Mouse (Mus musculus) CH12.LX (cell line): Measurements from ENCODE around the gene Baiap2l2. TPM values are rescaled to one million over a fixed set of nuclear protein-coding genes. Genes with fewer than 3 reads are reported as not detected.

Source experiments
- DNase-seq: peaks from one replicate; pipeline ENCODE4 v3.0.0-alpha.2; 2013; ENCODE audit errors: extremely low read depth
- H3K27ac ChIP-seq: 2 replicates; pipeline ENCODE4 v1.5.1; 2012; ENCODE audit warnings: low read depth, mild to moderate bottlenecking, control low read depth, moderate library complexity; ENCODE audit not compliant: insufficient read depth
- H3K27me3 ChIP-seq: replicated peaks from 2 replicates; pipeline ENCODE3; 2012; ENCODE audit warnings: inconsistent platforms
- H3K36me3 ChIP-seq, 2 experiments: replicated peaks in 1 of 2; 2 replicates each; pipeline versions ENCODE3 to v1.6.1; 2012; ENCODE audit warnings: inconsistent platforms in 1 of 2, low read length in 1 of 2, mild to moderate bottlenecking in 1 of 2, mixed read lengths in 1 of 2, moderate library complexity in 1 of 2; ENCODE audit not compliant: control insufficient read depth in 1 of 2, insufficient read depth in 1 of 2
- H3K4me1 ChIP-seq, 2 experiments: 2 replicates each; pipeline ENCODE4 v1.6.1; 2012; ENCODE audit warnings: inconsistent platforms in 1 of 2, moderate library complexity in 1 of 2; ENCODE audit not compliant: insufficient read depth in 2 of 2, control insufficient read depth in 1 of 2
- H3K4me2 ChIP-seq: 2 replicates; pipeline ENCODE4 v1.6.1; 2012; ENCODE audit warnings: low read depth, mild to moderate bottlenecking, control low read depth; ENCODE audit not compliant: poor library complexity, insufficient read depth, severe bottlenecking
- H3K4me3 ChIP-seq, 3 experiments: fragments of 150-350 bp in 1 of 3; sonication (generic) in 1 of 3; replicated peaks in 1 of 3; 2 replicates each; pipeline versions ENCODE3 to v1.5.1; 2011 to 2012; ENCODE audit warnings: low read depth in 2 of 3, low read length in 2 of 3, mild to moderate bottlenecking in 2 of 3, moderate library complexity in 2 of 3, control low read depth in 1 of 3, improper control_type of control experiment in 1 of 3, inconsistent platforms in 1 of 3, mixed read lengths in 1 of 3; ENCODE audit not compliant: poor library complexity in 1 of 3
- H3K79me2 ChIP-seq: replicated peaks from 2 replicates; pipeline ENCODE4 v1.6.1; 2012; ENCODE audit warnings: mild to moderate bottlenecking, moderate library complexity; ENCODE audit not compliant: control insufficient read depth, poor library complexity, insufficient read depth, severe bottlenecking; ENCODE audit errors: extremely low read depth
- H3K9ac ChIP-seq: 2 replicates; pipeline ENCODE4 v1.6.1; 2012; ENCODE audit warnings: low read depth, mild to moderate bottlenecking, control low read depth, moderate library complexity; ENCODE audit not compliant: insufficient read depth
- H3K9me3 ChIP-seq: replicated peaks from 2 replicates; pipeline ENCODE3; 2012; ENCODE audit warnings: low read length, inconsistent platforms, mixed read lengths
- ETS1 ChIP-seq: conservative IDR thresholded peaks from 2 replicates; pipeline ENCODE4 v1.6.1; 2012; ENCODE audit warnings: low read depth, mild to moderate bottlenecking, inconsistent platforms, low read length, improper control_type of control experiment, moderate library complexity
- GABPA ChIP-seq: IDR thresholded peaks from 2 replicates; pipeline ENCODE4 v1.6.1; 2012; ENCODE audit warnings: low read depth, low read length, improper control_type of control experiment, inconsistent platforms; ENCODE audit not compliant: insufficient replicate concordance
- IRF4 ChIP-seq: IDR thresholded peaks from 2 replicates; pipeline ENCODE4 v1.6.1; 2014; ENCODE audit warnings: low read depth, mild to moderate bottlenecking, inconsistent platforms, low read length, improper control_type of control experiment
- JUND ChIP-seq: conservative IDR thresholded peaks from 2 replicates; pipeline ENCODE4 v1.6.1; 2011; ENCODE audit warnings: low read depth, low read length, improper control_type of control experiment
- KAT2A ChIP-seq: IDR thresholded peaks from 2 replicates; pipeline ENCODE4 v1.6.1; 2012; ENCODE audit warnings: low read length, improper control_type of control experiment, inconsistent platforms; ENCODE audit not compliant: insufficient replicate concordance
- MAFK ChIP-seq: IDR thresholded peaks from 2 replicates; pipeline ENCODE4 v1.6.1; 2011; ENCODE audit warnings: low read length, improper control_type of control experiment; ENCODE audit not compliant: insufficient replicate concordance
- MAX ChIP-seq: IDR thresholded peaks from 2 replicates; pipeline ENCODE4 v1.6.1; 2011; ENCODE audit warnings: low read length, improper control_type of control experiment
- MAZ ChIP-seq: IDR thresholded peaks from 2 replicates; pipeline ENCODE4 v1.6.1; 2012; ENCODE audit warnings: low read depth, mild to moderate bottlenecking, inconsistent platforms, low read length, improper control_type of control experiment, moderate library complexity
- MXI1 ChIP-seq: IDR thresholded peaks from 2 replicates; pipeline ENCODE4 v1.6.1; 2011; ENCODE audit warnings: mild to moderate bottlenecking, low read depth, low read length, improper control_type of control experiment
- MYC ChIP-seq: IDR thresholded peaks from 2 replicates; pipeline ENCODE4 v1.6.1; 2011; ENCODE audit warnings: low read depth, mild to moderate bottlenecking, improper control_type of control experiment, low read length
- PAX5 ChIP-seq: IDR thresholded peaks from 2 replicates; pipeline ENCODE4 v1.6.1; 2012; ENCODE audit warnings: low read length, inconsistent platforms, mixed read lengths
- POLR2A ChIP-seq: IDR thresholded peaks from 2 replicates; pipeline ENCODE4 v1.6.1; 2011; ENCODE audit warnings: low read depth, mild to moderate bottlenecking, improper control_type of control experiment, low read length
- RCOR1 ChIP-seq: conservative IDR thresholded peaks from 2 replicates; pipeline ENCODE4 v1.6.1; 2012; ENCODE audit warnings: low read depth, mild to moderate bottlenecking, inconsistent platforms, low read length, improper control_type of control experiment
- ZC3H11A ChIP-seq: IDR thresholded peaks from 2 replicates; pipeline ENCODE4 v1.6.1; 2012; ENCODE audit warnings: low read depth, mild to moderate bottlenecking, inconsistent platforms, low read length, improper control_type of control experiment
- ZKSCAN1 ChIP-seq: IDR thresholded peaks from 2 replicates; pipeline ENCODE4 v1.6.1; 2012; ENCODE audit warnings: low read depth, inconsistent platforms, low read length, improper control_type of control experiment, borderline replicate concordance
- ZMIZ1 ChIP-seq: IDR thresholded peaks from 2 replicates; pipeline ENCODE4 v1.6.1; 2012; ENCODE audit warnings: low read depth, mild to moderate bottlenecking, inconsistent platforms, low read length, improper control_type of control experiment
- ZNF384 ChIP-seq: IDR thresholded peaks from 2 replicates; pipeline ENCODE4 v1.6.1; 2012; ENCODE audit warnings: low read depth, low read length, improper control_type of control experiment, inconsistent platforms
- dilution Hi-C: fragments of 300-500 bp; cut with MboI; formaldehyde crosslinking; loops from 2 replicates; pipeline ENCODE4 v1.14.3; 2020; ENCODE audit warnings: low sequenced_read_pairs; ENCODE audit not compliant: extremely low pct_unique_long_range_greater_than_20kb, extremely low pct_ligation_motif_present
- in situ Hi-C: fragments of 300-500 bp; cut with MboI; formaldehyde crosslinking; loops from 3 replicates; pipeline ENCODE4 v1.14.3; 2019; ENCODE audit warnings: low sequenced_read_pairs, low pct_ligation_motif_present, low pct_unique_long_range_greater_than_20kb, mixed read lengths
- polyA plus RNA-seq: library from polyadenylated mRNA; unstranded; fragments of >175 nt; gene quantifications from 2 replicates; pipeline ENCODE4 v1.2.1, GENCODE M21; 2012; ENCODE audit warnings: low read depth; ENCODE audit not compliant: insufficient read length
- total RNA-seq, 2 experiments: library from RNA; depleted of rRNA; stranded (reverse); fragments of 300-350 nt in 1 of 2; fragments of >200 nt in 1 of 2; gene quantifications; 2 replicates each; pipeline ENCODE4 v1.2.3; 2012 to 2014

Baiap2l2 gene
- total and polyA plus RNA-seq, 3 experiments, result 0.84 to 1.5 TPM; not detected in 1

DNA sequence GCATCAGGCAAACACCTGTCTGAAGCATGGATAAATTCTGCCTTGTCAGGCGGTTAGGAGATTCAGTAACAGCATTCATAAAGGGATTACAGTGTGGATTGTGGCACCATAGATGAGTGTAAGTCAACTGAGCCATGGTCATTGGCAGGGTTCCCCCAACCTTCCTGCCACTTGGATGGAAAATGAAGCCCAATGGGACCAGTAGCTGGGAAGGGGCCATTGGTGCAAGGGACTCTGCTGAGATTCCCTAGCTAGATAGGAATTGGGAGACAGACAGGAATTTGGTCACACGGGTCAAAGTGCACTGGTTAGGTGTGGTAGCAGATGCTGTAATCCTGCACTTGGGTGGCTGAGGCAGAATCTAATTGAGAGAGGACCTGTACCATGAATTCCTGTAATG is 35.1 kb downstream of the Baiap2l2 start:
- H3K4me2 ChIP-seq, result no peak overlapping the region
- H3K4me1 ChIP-seq, result 0 out of 4 replicates have a peak, but pooled peaks cover 0 to 1% of the 10 kb centered on the region in 2 experiments
- H3K27ac ChIP-seq, result no peak overlapping the region
- in situ Hi-C loops, result no loop called here
- H3K27me3 ChIP-seq, result peaks cover 5% of the 10 kb centered on the region
- no peak for DNase-seq
- no peak for TF ChIP-seq ZKSCAN1
- TF ChIP-seq GABPA, result no peak
- no peak for TF ChIP-seq RCOR1
- no peak for TF ChIP-seq POLR2A
- no peak for TF ChIP-seq MAFK
- no peak for TF ChIP-seq IRF4
- no peak for TF ChIP-seq ZNF384
- TF ChIP-seq PAX5, result no peak
- no peak for TF ChIP-seq ETS1
- dilution Hi-C loops, result no loop called here
- no peaks in the 10 kb centered on the region for H3K79me2 ChIP-seq
- peaks cover 42 to 79% of the 10 kb centered on the region in 2 experiments for H3K36me3 ChIP-seq
- no peak overlapping the region for H3K9ac ChIP-seq
- no peak overlapping the region for H3K4me3 ChIP-seq
- no peaks in the 10 kb centered on the region for H3K9me3 ChIP-seq

DNA sequence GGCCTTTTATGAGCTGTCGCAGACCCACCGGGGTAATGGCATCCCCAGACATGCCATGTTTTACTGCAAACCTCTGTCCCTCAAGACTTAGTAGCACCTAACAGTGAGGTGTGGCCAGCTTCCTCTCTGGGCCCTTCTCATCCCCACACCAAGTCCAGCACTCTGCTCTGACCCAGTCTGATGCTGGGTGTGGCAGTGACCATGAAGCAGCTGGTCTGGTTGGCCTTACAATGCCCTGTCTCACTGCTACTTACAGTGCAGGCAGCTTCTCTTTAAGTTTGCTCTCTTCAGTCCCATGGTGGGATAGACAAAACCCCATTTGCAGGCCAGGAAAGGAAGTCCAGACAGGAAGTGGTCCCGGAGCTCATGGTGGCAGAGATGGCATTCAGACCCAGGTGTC is 40.0 kb downstream of the Baiap2l2 start:
- no peak for DNase-seq
- Histone ChIP-seq H3K27me3 (no peaks in the 10 kb centered on the region), H3K4me1 (peaks cover 2 to 22% of the 10 kb centered on the region in 2 experiments; a peak in 2 of 4 replicates), H3K9ac (no peak overlapping the region), H3K27ac (no peak overlapping the region), H3K9me3 (peaks cover 7% of the 10 kb centered on the region), H3K79me2 (no peaks in the 10 kb centered on the region), H3K4me3 (no peak overlapping the region), H3K4me2 (no peak overlapping the region), H3K36me3 (peaks cover 60 to 89% of the 10 kb centered on the region in 2 experiments)
- TF ChIP-seq RCOR1 (no peak), ZC3H11A (no peak)
- in situ Hi-C loops, result loop anchor here (25.0 kb wide), 1 partner anchor 242 kb away; no protein-coding TSS in a partner anchor
- dilution Hi-C loops, result no loop called here

DNA sequence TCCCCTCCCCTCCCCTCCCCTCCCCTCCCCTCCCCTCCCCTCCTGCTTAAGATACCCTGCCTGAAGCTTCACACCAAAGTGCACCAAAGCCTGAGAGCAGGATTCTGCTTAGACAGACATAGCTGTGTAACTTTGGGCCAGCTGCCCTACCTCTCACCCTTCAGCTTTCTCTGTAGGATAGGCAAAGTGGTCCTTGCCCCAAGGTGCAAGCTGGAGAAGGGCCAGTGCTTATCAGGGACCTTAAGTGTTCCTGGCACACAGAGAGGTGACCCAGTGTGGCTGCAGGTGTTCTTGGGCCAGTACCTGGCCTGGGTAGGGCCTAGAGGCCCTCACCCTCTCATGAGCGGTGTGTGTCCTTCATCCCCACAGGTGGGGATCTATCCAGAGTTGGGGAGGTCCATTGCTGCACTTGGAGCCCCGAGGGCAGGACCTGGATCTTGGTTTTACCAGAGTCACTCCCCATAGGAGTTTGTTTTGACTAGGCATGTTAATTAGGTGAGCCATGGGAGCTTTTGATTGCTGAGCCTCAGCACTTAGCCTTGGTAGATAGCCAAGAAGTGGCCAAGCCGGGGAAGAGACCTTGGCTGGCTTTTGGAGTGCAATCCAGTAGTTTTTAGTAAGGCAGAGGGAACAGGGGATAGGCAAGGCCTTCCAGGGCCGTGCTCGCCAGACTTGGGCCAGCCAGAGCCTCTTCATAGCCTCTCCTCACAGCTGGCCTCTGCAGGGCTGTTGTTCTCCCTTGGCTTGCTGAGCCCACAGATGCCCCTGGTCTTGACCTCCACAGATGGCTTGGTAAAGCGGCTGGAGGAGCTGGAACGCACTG is 41.1 kb downstream of the Baiap2l2 start:
- DNase-seq, result no peak
- in situ Hi-C loops, result loop anchor here (25.0 kb wide), 1 partner anchor 243 kb away; no protein-coding TSS in a partner anchor
- peaks cover 2 to 22% of the 10 kb centered on the region in 2 experiments; a peak in 2 of 4 replicates for H3K4me1 ChIP-seq
- no peak overlapping the region for H3K4me2 ChIP-seq
- H3K9ac ChIP-seq, result no peak overlapping the region
- peaks cover 7% of the 10 kb centered on the region for H3K9me3 ChIP-seq
- H3K27me3 ChIP-seq, result no peaks in the 10 kb centered on the region
- H3K36me3 ChIP-seq, result peaks cover 68 to 89% of the 10 kb centered on the region in 2 experiments
- no peak overlapping the region for H3K4me3 ChIP-seq
- H3K79me2 ChIP-seq, result no peaks in the 10 kb centered on the region
- H3K27ac ChIP-seq, result no peak overlapping the region
- TF ChIP-seq MAZ (no peak), KAT2A (no peak), MAX (no peak), JUND (no peak), GABPA (no peak), ZNF384 (no peak), MXI1 (no peak), ZMIZ1 (no peak), RCOR1 (no peak), MYC (no peak)
- TF ChIP-seq, all 38 proteins: peak for 0
- dilution Hi-C loops, result no loop called here
